Mouse (Mus musculus) heart, embryonic 11.5 days (tissue): Measurements from ENCODE around the gene Bcl9l. TPM values are rescaled to one million over a fixed set of nuclear protein-coding genes. Genes with fewer than 3 reads are reported as not detected.

ENCODE experiments used
- ATAC-seq: fragments of 200-750 bp; cut with Nextera tagmentation; replicated peaks from 2 replicates; pipeline ENCODE4 v1.8.0; 2017; ENCODE audit warnings: moderate library complexity; ENCODE audit not compliant: insufficient number of reproducible peaks, low FRiP score, low TSS enrichment
- H3K27ac ChIP-seq: fragments of 300-500 bp; sonication (generic); 2 replicates; pipeline ENCODE4 v1.5.1; 2014; ENCODE audit warnings: mild to moderate bottlenecking, low read depth, low read length
- H3K27me3 ChIP-seq: fragments of 300-500 bp; sonication (generic); 2 replicates; pipeline ENCODE4 v1.6.1; 2014; ENCODE audit warnings: mild to moderate bottlenecking, low read length, mixed read lengths; ENCODE audit not compliant: control insufficient read depth, insufficient read depth
- H3K36me3 ChIP-seq: fragments of 300-500 bp; sonication (generic); 2 replicates; pipeline ENCODE4 v1.6.1; 2014; ENCODE audit warnings: mild to moderate bottlenecking, low read length, moderate library complexity, mixed read lengths; ENCODE audit not compliant: control insufficient read depth, insufficient read depth
- H3K4me1 ChIP-seq: fragments of 300-500 bp; sonication (generic); 2 replicates; pipeline ENCODE4 v1.6.1; 2014; ENCODE audit warnings: low read length; ENCODE audit not compliant: control insufficient read depth, insufficient read depth
- H3K4me2 ChIP-seq: fragments of 300-500 bp; sonication (generic); 2 replicates; pipeline ENCODE4 v1.6.1; 2014; ENCODE audit warnings: mild to moderate bottlenecking, moderate library complexity
- H3K4me3 ChIP-seq: fragments of 300-500 bp; sonication (generic); 2 replicates; pipeline ENCODE4 v1.5.1; 2014; ENCODE audit warnings: low read depth, low read length
- H3K9ac ChIP-seq: fragments of 300-500 bp; sonication (generic); 2 replicates; pipeline ENCODE4 v1.6.1; 2014; ENCODE audit warnings: mild to moderate bottlenecking, low read depth, low read length, moderate library complexity
- H3K9me3 ChIP-seq: fragments of 300-500 bp; sonication (generic); replicated peaks from 2 replicates; pipeline ENCODE4 v1.6.1; 2016; ENCODE audit warnings: low read length; ENCODE audit not compliant: control insufficient read depth
- WGBS: fragments of 180-500 bp; shearing (Covaris S2); extraction: QIAGEN DNeasy Blood & Tissue Kit; methylation state at CpG from one replicate; pipeline ENCODE4 v1.1.7; 2014; ENCODE audit not compliant: insufficient replicate concordance; 5-methylcytosine and 5-hydroxymethylcytosine counted together
- polyA plus RNA-seq: library from polyadenylated mRNA; unstranded; fragments of >200 nt; fragmentation: Nextera tagmentation; extraction: Ambion mirVana; gene quantifications from 2 replicates; pipeline ENCODE4 v1.2.1, GENCODE M21; 2014

The Bcl9l gene
- polyA plus RNA-seq, 1 experiment from 2014 or later, result 9.3 TPM

GRCm38 (mm10) chr9:44461950-44462349 is 20.7 kb upstream of the Bcl9l start:
- H3K27ac ChIP-seq, result no peak overlapping the region
- ATAC-seq, result no peak
- no peak overlapping the region for H3K9ac ChIP-seq
- 74% methylated on average over 5 of the region's 5 CpGs for WGBS
- no peaks in the 10 kb centered on the region for H3K9me3 ChIP-seq
- no peaks in the 10 kb centered on the region for H3K36me3 ChIP-seq
- H3K4me3 ChIP-seq, result no peak overlapping the region
- H3K4me2 ChIP-seq, result no peak overlapping the region
- peaks cover 11% of the 10 kb centered on the region for H3K27me3 ChIP-seq
- no peaks in the 10 kb centered on the region for H3K4me1 ChIP-seq

- H3K9me3 ChIP-seq, result no peaks in the 10 kb centered on the region
- 54% methylated on average over 7 of the region's 7 CpGs for WGBS
- no peak overlapping the region for H3K9ac ChIP-seq
- H3K4me3 ChIP-seq, result no peak overlapping the region
- no peaks in the 10 kb centered on the region for H3K4me1 ChIP-seq
- no peak overlapping the region for H3K4me2 ChIP-seq
- H3K27ac ChIP-seq, result no peak overlapping the region
- no peaks in the 10 kb centered on the region for H3K36me3 ChIP-seq
- ATAC-seq, result no peak
- H3K27me3 ChIP-seq, result peaks cover 6% of the 10 kb centered on the region
Measured at GRCm38 (mm10) chr9:44468224-44468623, 14.4 kb upstream of the Bcl9l start.

GRCm38 (mm10) chr9:44468800-44469199 is 13.8 kb upstream of the Bcl9l start:
- Histone ChIP-seq H3K4me1 (no peaks in the 10 kb centered on the region), H3K4me2 (no peak overlapping the region), H3K27me3 (peaks cover 6% of the 10 kb centered on the region), H3K27ac (no peak overlapping the region), H3K9ac (no peak overlapping the region), H3K4me3 (no peak overlapping the region), H3K9me3 (no peaks in the 10 kb centered on the region), H3K36me3 (no peaks in the 10 kb centered on the region)
- ATAC-seq, result no peak
- WGBS, result 54% methylated on average over 2 of the region's 2 CpGs

- 53% methylated on average over 3 of the region's 3 CpGs for WGBS
- Histone ChIP-seq H3K36me3 (no peaks in the 10 kb centered on the region), H3K4me1 (peaks cover 7% of the 10 kb centered on the region; the same call in 1 of the 2 replicates), H3K9ac (no peak overlapping the region), H3K27me3 (peaks cover 5% of the 10 kb centered on the region), H3K9me3 (no peaks in the 10 kb centered on the region), H3K27ac (no peak overlapping the region), H3K4me3 (no peak overlapping the region), H3K4me2 (no peak overlapping the region)
- ATAC-seq, result no peak
Measured at GRCm38 (mm10) chr9:44473184-44473583, 9.4 kb upstream of the Bcl9l start.

GRCm38 (mm10) chr9:44474327-44474726 is 8.3 kb upstream of the Bcl9l start:
- Histone ChIP-seq H3K9me3 (no peaks in the 10 kb centered on the region), H3K36me3 (no peaks in the 10 kb centered on the region), H3K4me1 (peaks cover 7% of the 10 kb centered on the region; the same call in 1 of the 2 replicates), H3K27me3 (no peaks in the 10 kb centered on the region), H3K4me2 (no peak overlapping the region), H3K27ac (no peak overlapping the region), H3K4me3 (no peak overlapping the region), H3K9ac (no peak overlapping the region)
- no peak for ATAC-seq
- WGBS, result 39% methylated on average over 1 of the region's 1 CpGs

GRCm38 (mm10) chr9:44475936-44476335 is 6.7 kb upstream of the Bcl9l start:
- no peak overlapping the region for H3K9ac ChIP-seq
- no peaks in the 10 kb centered on the region for H3K36me3 ChIP-seq
- ATAC-seq, result no peak
- H3K4me1 ChIP-seq, result peaks cover 14% of the 10 kb centered on the region
- H3K27ac ChIP-seq, result no peak overlapping the region
- H3K27me3 ChIP-seq, result no peaks in the 10 kb centered on the region
- no peaks in the 10 kb centered on the region for H3K9me3 ChIP-seq
- no peak overlapping the region for H3K4me3 ChIP-seq
- no peak overlapping the region for H3K4me2 ChIP-seq
- 91% methylated on average over 3 of the region's 3 CpGs for WGBS

GRCm38 (mm10) chr9:44477339-44478228 is 5.0 kb upstream of the Bcl9l start:
- Histone ChIP-seq H3K4me2 (peak overlapping the region; percentile 83), H3K9me3 (no peaks in the 10 kb centered on the region), H3K27ac (peak overlapping the region; percentile 92; the same call in 1 of the 2 replicates), H3K9ac (peak overlapping the region; percentile 78; the same call in 1 of the 2 replicates), H3K36me3 (no peaks in the 10 kb centered on the region), H3K4me1 (peaks cover 14% of the 10 kb centered on the region), H3K27me3 (no peaks in the 10 kb centered on the region), H3K4me3 (peak overlapping the region; percentile 75)
- ATAC-seq, result no peak
- WGBS, result 3% methylated on average over 24 of the region's 24 CpGs

- peak overlapping the region; percentile 75 for H3K4me3 ChIP-seq
- no peaks in the 10 kb centered on the region for H3K36me3 ChIP-seq
- peak overlapping the region; percentile 78 for H3K9ac ChIP-seq
- H3K4me2 ChIP-seq, result peak overlapping the region; percentile 83
- H3K27ac ChIP-seq, result peak overlapping the region; percentile 92
- H3K27me3 ChIP-seq, result no peaks in the 10 kb centered on the region
- H3K4me1 ChIP-seq, result peaks cover 14% of the 10 kb centered on the region
- under 1% methylated on average over 25 of the region's 27 CpGs for WGBS
- peak; percentile 43 for ATAC-seq
- no peaks in the 10 kb centered on the region for H3K9me3 ChIP-seq
Measured at GRCm38 (mm10) chr9:44478229-44478921, 4.2 kb upstream of the Bcl9l start.
